Comparison of ENCODE assay signal across 8 mouse cellular contexts in the genomic region with DNA sequence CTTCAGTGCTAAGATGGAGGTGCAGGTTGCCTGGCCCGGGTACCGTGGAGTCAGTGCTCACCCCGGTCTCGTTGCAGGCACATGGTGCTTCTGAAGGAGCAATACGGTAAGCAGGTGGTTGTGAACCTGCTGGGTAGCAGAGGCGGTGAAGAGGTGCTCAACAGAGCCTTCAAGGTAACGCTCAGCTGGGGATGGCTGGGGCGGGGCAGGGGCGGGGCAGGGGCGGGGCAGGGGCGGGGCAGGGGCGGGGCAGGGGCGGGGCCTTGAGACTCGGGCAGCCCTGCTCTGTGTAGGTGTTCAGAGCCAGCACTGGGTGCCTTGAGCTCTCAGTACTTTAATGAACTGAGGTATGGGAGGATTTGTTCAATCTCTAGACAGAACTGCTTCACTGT.
DNase-seq lines count a peak whose midpoint lies in the region; ATAC-seq lines count a peak whose summit lies in the region.

No protein-coding gene starts in this region.

- no peaks in the 10 kb centered on the region for H3K36me3 ChIP-seq in forebrain, embryonic 12.5 days (replicated peaks)
- H3K36me3 ChIP-seq in liver, embryonic 11.5 days (ENCODE audit: control insufficient read depth, insufficient read depth, low read length): no peaks in the 10 kb centered on the region
- H3K36me3 ChIP-seq in stomach, embryonic 16.5 days (ENCODE audit: control insufficient read depth, insufficient read depth, low read length): peaks cover 8% of the 10 kb centered on the region

- H3K27ac ChIP-seq in forebrain, embryonic 12.5 days: no peak overlapping the region
- H3K27ac ChIP-seq in liver, embryonic 11.5 days (ENCODE audit: low read depth, low read length): no peak overlapping the region
- H3K27ac ChIP-seq in stomach, embryonic 16.5 days (ENCODE audit: low read length): peak overlapping the region; percentile 98

- H3K4me3 ChIP-seq in forebrain, embryonic 12.5 days (replicated peaks): no peak overlapping the region
- H3K4me3 ChIP-seq in liver, embryonic 11.5 days (ENCODE audit: low read depth, low read length): no peak overlapping the region
- H3K4me3 ChIP-seq in stomach, embryonic 16.5 days (replicated peaks; ENCODE audit: low read length): peak overlapping the region; percentile 8; the same call in 1 of the 2 replicates

- 0 out of 2 replicates have a peak, but pooled peaks have one; percentile 30 for ATAC-seq in forebrain, embryonic 12.5 days (ENCODE audit: low FRiP score)
- ATAC-seq in liver, embryonic 11.5 days (replicated peaks; ENCODE audit: low FRiP score): peak; percentile 83
- ATAC-seq in stomach, embryonic 16.5 days (ENCODE audit: insufficient read depth, low FRiP score): peak; percentile 68; the same call in 1 of the 2 replicates

- DNase-seq in thymus, postnatal 0 days (ENCODE audit: low spot score): peak; percentile 42
- no peak for DNase-seq in thymus, postnatal 25 days
- no peak for DNase-seq in liver, embryonic 11.5 days (ENCODE audit: low spot score)
- no peak for DNase-seq in gastrocnemius, postnatal 14 days
- no peak for DNase-seq in spleen, adult 18-20 months
- no peak for DNase-seq in urinary bladder, adult 18-20 months (ENCODE audit: low spot score in 2 of 2)

- peak overlapping the region; percentile 8 for H3K4me2 ChIP-seq in forebrain, embryonic 12.5 days
- H3K4me2 ChIP-seq in liver, embryonic 11.5 days: peak overlapping the region; percentile 42
- H3K4me2 ChIP-seq in stomach, embryonic 16.5 days (ENCODE audit: low read depth, low read length): peak overlapping the region; percentile 31

- intact Hi-C loops in gastrocnemius, postnatal 14 days (cut with DNase I; ENCODE audit: low total_unique reads): no loop called here

- WGBS in forebrain, embryonic 12.5 days: 20% methylated on average over 8 of the region's 14 CpGs
- WGBS in liver, embryonic 11.5 days: 18% methylated on average over 9 of the region's 14 CpGs
- WGBS in stomach, embryonic 16.5 days: 14% methylated on average over 14 of the region's 14 CpGs

- H3K9ac ChIP-seq in forebrain, embryonic 12.5 days: no peak overlapping the region
- H3K9ac ChIP-seq in liver, embryonic 11.5 days (ENCODE audit: low read depth, low read length): no peak overlapping the region
- H3K9ac ChIP-seq in stomach, embryonic 16.5 days (ENCODE audit: low read length): peak overlapping the region; percentile 60; the same call in 1 of the 2 replicates

- no peaks in the 10 kb centered on the region for H3K9me3 ChIP-seq in forebrain, embryonic 12.5 days
- no peaks in the 10 kb centered on the region for H3K9me3 ChIP-seq in liver, embryonic 11.5 days (ENCODE audit: control insufficient read depth, low read length)
- no peaks in the 10 kb centered on the region for H3K9me3 ChIP-seq in stomach, embryonic 16.5 days (replicated peaks; ENCODE audit: control insufficient read depth, low read length)

- H3K4me1 ChIP-seq in forebrain, embryonic 12.5 days: peaks cover 12% of the 10 kb centered on the region
- H3K4me1 ChIP-seq in liver, embryonic 11.5 days (replicated peaks; ENCODE audit: control insufficient read depth, insufficient read depth, low read length): peaks cover 12% of the 10 kb centered on the region
- peaks cover 35% of the 10 kb centered on the region for H3K4me1 ChIP-seq in stomach, embryonic 16.5 days (ENCODE audit: control insufficient read depth, insufficient read depth, low read length)

- H3K27me3 ChIP-seq in forebrain, embryonic 12.5 days: no peaks in the 10 kb centered on the region
- H3K27me3 ChIP-seq in liver, embryonic 11.5 days (replicated peaks; ENCODE audit: control insufficient read depth, insufficient read depth, low read length): no peaks in the 10 kb centered on the region
- no peaks in the 10 kb centered on the region for H3K27me3 ChIP-seq in stomach, embryonic 16.5 days (ENCODE audit: control insufficient read depth, insufficient read depth, low read length)

Comparison
In these comparisons a context has a peak if more than half of its experiments do, and no peak if none do; other contexts are left out.
1. ATAC-seq: peak in every context shown above with its lines; median percentile 83 in liver, embryonic 11.5 days; 68 in stomach, embryonic 16.5 days; 30 in forebrain, embryonic 12.5 days.